ENCODE assay signal across 19 mouse cellular contexts in the genomic region with DNA sequence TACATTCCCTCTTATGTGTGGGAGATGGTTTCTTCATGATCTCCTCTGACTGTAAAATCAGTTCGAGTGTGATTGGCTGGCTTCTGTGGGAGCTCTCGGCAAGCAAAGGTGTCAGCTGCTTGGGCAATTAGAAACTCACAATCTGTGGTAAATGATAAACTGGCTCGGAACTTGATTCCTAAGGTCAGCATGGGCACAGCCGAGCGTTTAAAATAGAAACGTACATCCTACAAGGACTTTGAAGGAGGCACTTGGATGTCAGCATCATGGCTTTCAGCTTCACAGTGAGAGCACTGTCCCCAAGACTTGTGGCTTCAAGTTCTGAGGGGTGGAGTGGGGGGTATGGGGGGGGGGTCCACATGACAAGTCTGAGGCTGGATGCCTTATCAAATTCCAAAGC.
DNase-seq lines count a peak whose midpoint lies in the region; ATAC-seq and TF ChIP-seq lines count a peak whose summit lies in the region.
"Had no signal": no experiment of that assay in that cellular context is flagged by ENCODE, and none has a peak within 500 bp of the region (broad histone marks: within the 10 kb centered on the region; RNA-seq: fewer than 3 reads in every experiment).

No protein-coding gene starts in this region.

- WGBS in kidney, embryonic 14.5 days: 34% methylated on average over 6 of the region's 6 CpGs
- 31% methylated on average over 6 of the region's 6 CpGs for WGBS in kidney, postnatal 0 days

- 0 out of 2 replicates have a peak, but pooled peaks cover 4% of the 10 kb centered on the region for H3K4me1 ChIP-seq in kidney, embryonic 14.5 days (ENCODE audit: control insufficient read depth, insufficient read depth, low read length)
- 0 out of 2 replicates have a peak, but pooled peaks cover 4% of the 10 kb centered on the region for H3K4me1 ChIP-seq in kidney, postnatal 0 days (replicated peaks; ENCODE audit: insufficient read depth, low read length)
- H3K4me1 ChIP-seq: embryonic facial prominence, embryonic 10.5 days; forebrain, embryonic 10.5 days had no signal

- H3K4me2 ChIP-seq in kidney, embryonic 14.5 days (replicated peaks; ENCODE audit: low read depth, low read length): no peak overlapping the region
- H3K4me2 ChIP-seq in kidney, postnatal 0 days (ENCODE audit: low read length): no peak overlapping the region
- H3K4me2 ChIP-seq: hindbrain, embryonic 13.5 days had no signal

- peak; percentile 54 for DNase-seq in kidney, adult 11 months
- peak; percentile 44 to 64 for DNase-seq in kidney, adult 8-10 months
- peak; percentile 53 for DNase-seq in kidney, postnatal 0 days (ENCODE audit: low spot score)
- peak; percentile 43 to 74 for DNase-seq in kidney, postnatal 36 days
- DNase-seq in gastrocnemius, adult 18-20 months (ENCODE audit: low spot score): no peak
- DNase-seq: adrenal gland, postnatal 14 days; cerebellum, adult 18-20 months; cerebellum, postnatal 10 days; gastrocnemius, postnatal 36 days; heart, adult 11 months; heart, postnatal 14 days had no signal

- ATAC-seq in kidney, embryonic 14.5 days (ENCODE audit: low FRiP score, low TSS enrichment): no peak
- no peak for ATAC-seq in kidney, postnatal 0 days (replicated peaks; ENCODE audit: low FRiP score, low read depth)
- no peak for ATAC-seq in megakaryocyte-erythroid progenitor cell, adult 5-6 weeks (replicated peaks; ENCODE audit: low FRiP score, low TSS enrichment, poor library complexity, severe bottlenecking)
- no peak for ATAC-seq in erythroid progenitor cell, adult 5-6 weeks (replicated peaks; ENCODE audit: low FRiP score, poor library complexity, severe bottlenecking)
- ATAC-seq: forebrain, embryonic 14.5 days had no signal

- no peak overlapping the region for H3K27ac ChIP-seq in kidney, embryonic 14.5 days (ENCODE audit: low read depth, low read length)
- no peak overlapping the region for H3K27ac ChIP-seq in kidney, postnatal 0 days
- H3K27ac ChIP-seq: embryonic facial prominence, embryonic 10.5 days; forebrain, embryonic 10.5 days; heart, embryonic 10.5 days; hindbrain, embryonic 13.5 days had no signal

- H3K4me3 ChIP-seq in kidney, embryonic 14.5 days (ENCODE audit: low read length): no peak overlapping the region
- no peak overlapping the region for H3K4me3 ChIP-seq in kidney, postnatal 0 days (replicated peaks; ENCODE audit: low read depth, low read length)
- H3K4me3 ChIP-seq: embryonic facial prominence, embryonic 10.5 days; forebrain, embryonic 10.5 days; heart, embryonic 10.5 days; hindbrain, embryonic 13.5 days had no signal

- no peaks in the 10 kb centered on the region for H3K27me3 ChIP-seq in kidney, embryonic 14.5 days (ENCODE audit: control insufficient read depth, insufficient read depth, low read length)
- H3K27me3 ChIP-seq in kidney, postnatal 0 days (ENCODE audit: insufficient read depth, low read length): no peaks in the 10 kb centered on the region
- H3K27me3 ChIP-seq: hindbrain, embryonic 13.5 days had no signal

- no peak overlapping the region for H3K9ac ChIP-seq in kidney, embryonic 14.5 days (ENCODE audit: low read depth, low read length)
- no peak overlapping the region for H3K9ac ChIP-seq in kidney, postnatal 0 days (ENCODE audit: low read depth, low read length)
- H3K9ac ChIP-seq: hindbrain, embryonic 13.5 days had no signal

- H3K9me3 ChIP-seq in kidney, embryonic 14.5 days (ENCODE audit: control insufficient read depth, low read length): no peaks in the 10 kb centered on the region
- no peaks in the 10 kb centered on the region for H3K9me3 ChIP-seq in kidney, postnatal 0 days (replicated peaks; ENCODE audit: low read length)
- H3K9me3 ChIP-seq: embryonic facial prominence, embryonic 10.5 days; forebrain, embryonic 10.5 days; heart, embryonic 10.5 days; hindbrain, embryonic 13.5 days had no signal

- no peak for TF ChIP-seq CTCF in kidney, postnatal 0 days (IDR thresholded peaks at IDR 0.05; ENCODE audit: low read depth)

- no peaks in the 10 kb centered on the region for H3K36me3 ChIP-seq in kidney, embryonic 14.5 days (ENCODE audit: control insufficient read depth, insufficient read depth, low read length)
- H3K36me3 ChIP-seq in kidney, postnatal 0 days (ENCODE audit: insufficient read depth, low read length): no peaks in the 10 kb centered on the region
- H3K36me3 ChIP-seq: embryonic facial prominence, embryonic 10.5 days; forebrain, embryonic 10.5 days; heart, embryonic 10.5 days; hindbrain, embryonic 13.5 days had no signal
